Mouse (Mus musculus) ES-Bruce4 (cell line): Measurements from ENCODE around the gene Apoc1. TPM values are rescaled to one million over a fixed set of nuclear protein-coding genes. Genes with fewer than 3 reads are reported as not detected.
A peak's percentile ranks its signal among the peaks of the same experiment; 100 is the strongest.
"Not testable (repeated sequence)": the region's sequence is repeated elsewhere in the genome, so short reads cannot be mapped to it uniquely, and the experiment has no call there.

ENCODE experiments used
- H3K27ac ChIP-seq: 2 replicates; pipeline ENCODE4 v1.5.1; 2012; ENCODE audit warnings: low read length, inconsistent platforms; ENCODE audit not compliant: insufficient read depth
- H3K27me3 ChIP-seq: 2 replicates; pipeline ENCODE4 v1.6.1; 2012; ENCODE audit warnings: mild to moderate bottlenecking, low read length, inconsistent platforms; ENCODE audit not compliant: control insufficient read depth, poor library complexity, insufficient read depth, severe bottlenecking
- H3K36me3 ChIP-seq: 2 replicates; pipeline ENCODE4 v1.6.1; 2012; ENCODE audit warnings: inconsistent platforms, mild to moderate bottlenecking, low read length, moderate library complexity; ENCODE audit not compliant: control insufficient read depth, poor library complexity, insufficient read depth, severe bottlenecking
- H3K4me1 ChIP-seq: one replicate; pipeline ENCODE4 v1.8.1; 2011; ENCODE audit warnings: low read length; ENCODE audit not compliant: control insufficient read depth, insufficient read depth
- H3K4me3 ChIP-seq: 2 replicates; pipeline ENCODE4 v1.5.1; 2011; ENCODE audit warnings: low read depth, mild to moderate bottlenecking, low read length
- H3K9ac ChIP-seq: 2 replicates; pipeline ENCODE4 v1.6.1; 2012; ENCODE audit warnings: low read depth, mild to moderate bottlenecking, inconsistent platforms; ENCODE audit not compliant: poor library complexity, severe bottlenecking
- H3K9me3 ChIP-seq: replicated peaks from 2 replicates; pipeline ENCODE4 v1.6.1; 2012; ENCODE audit warnings: mild to moderate bottlenecking, low read length, inconsistent platforms; ENCODE audit not compliant: control insufficient read depth, poor library complexity, insufficient read depth, severe bottlenecking
- CTCF ChIP-seq: IDR thresholded peaks from one replicate; pipeline ENCODE4 v1.8.1; 2011; ENCODE audit warnings: low read depth, low read length
- EP300 ChIP-seq: IDR thresholded peaks from 2 replicates; pipeline ENCODE4 v1.6.1; 2011; ENCODE audit warnings: low read depth, low read length; ENCODE audit not compliant: insufficient read depth
- POLR2A ChIP-seq: IDR thresholded peaks from one replicate; pipeline ENCODE4 v1.8.1; 2011; ENCODE audit warnings: low read length; ENCODE audit not compliant: insufficient read depth
- polyA plus RNA-seq: library from polyadenylated mRNA; stranded (reverse); fragments of >200 nt; gene quantifications from 2 replicates; pipeline ENCODE4 v1.2.4, GENCODE M21; 2011; ENCODE audit warnings: low read depth; ENCODE audit not compliant: missing spikeins, insufficient read depth, insufficient read length

Apoc1 gene
- polyA plus RNA-seq, 1 experiment: 93.2 TPM

- peak overlapping the region; percentile 87 for H3K4me3 ChIP-seq
- peak overlapping the region; percentile 70 for H3K9ac ChIP-seq
- H3K36me3 ChIP-seq: no peaks in the 10 kb centered on the region
- TF ChIP-seq CTCF: no peak
- TF ChIP-seq EP300: no peak
- TF ChIP-seq POLR2A: no peak
- peaks cover 3% of the 10 kb centered on the region for H3K4me1 ChIP-seq
- no peaks in the 10 kb centered on the region for H3K9me3 ChIP-seq
- peak overlapping the region; percentile 84 for H3K27ac ChIP-seq
- H3K27me3 ChIP-seq: no peaks in the 10 kb centered on the region
Observed at GRCm38 (mm10) chr7:19690845-19691244, 1.6 kb downstream of the Apoc1 start.

DNA sequence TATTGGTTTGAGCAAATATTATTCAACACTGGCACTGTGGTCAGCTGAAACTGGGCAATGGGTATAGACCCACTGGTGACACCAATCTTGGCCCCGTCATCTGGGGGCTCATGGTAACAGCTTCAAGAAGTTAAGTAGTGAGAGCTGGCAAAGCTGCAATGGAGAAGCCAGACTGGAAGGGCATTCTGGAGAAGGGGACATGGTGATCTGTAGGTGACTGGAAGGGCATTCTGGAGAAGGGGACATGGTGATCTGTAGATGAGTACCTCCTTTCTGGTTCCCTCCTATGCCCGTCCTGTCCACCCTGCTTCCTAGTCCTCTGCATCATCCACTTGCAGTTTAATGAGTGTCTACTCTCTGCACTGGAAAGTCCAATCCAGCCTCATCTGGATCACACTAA lies 3.8 kb downstream of the Apoc1 start:
- Histone ChIP-seq H3K4me3 (no peak overlapping the region), H3K27ac (0 out of 2 replicates have a peak overlapping the region, but pooled peaks have one; percentile 13), H3K9ac (no peak overlapping the region), H3K27me3 (no peaks in the 10 kb centered on the region), H3K9me3 (no peaks in the 10 kb centered on the region), H3K4me1 (peaks cover 7% of the 10 kb centered on the region), H3K36me3 (no peaks in the 10 kb centered on the region)
- TF ChIP-seq CTCF (no peak), EP300 (no peak), POLR2A (no peak)

DNA sequence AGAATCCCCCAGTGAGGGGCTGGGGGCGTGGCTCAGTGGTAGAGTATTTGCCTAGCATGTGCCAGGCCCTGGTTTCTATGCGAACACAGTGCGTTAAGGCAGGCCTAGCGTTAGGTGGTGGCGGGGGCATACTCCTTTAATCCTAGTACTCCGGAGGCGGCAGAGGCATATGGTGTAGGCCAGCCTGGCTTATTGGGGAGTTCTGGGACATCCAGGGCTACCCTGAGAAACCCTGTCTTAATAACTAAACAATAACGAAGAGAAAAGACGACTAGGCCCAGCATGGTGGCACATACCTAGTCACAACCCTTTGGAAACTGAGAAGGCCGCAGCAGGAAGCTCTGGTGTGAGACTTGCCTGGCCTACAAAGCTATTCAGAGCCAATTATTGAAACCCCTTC lies 4.4 kb downstream of the Apoc1 start:
- Histone ChIP-seq H3K36me3 (no peaks in the 10 kb centered on the region), H3K4me3 (no peak overlapping the region), H3K4me1 (peaks cover 9% of the 10 kb centered on the region), H3K9me3 (no peaks in the 10 kb centered on the region), H3K9ac (no peak overlapping the region), H3K27me3 (no peaks in the 10 kb centered on the region), H3K27ac (peak overlapping the region; percentile 99)
- TF ChIP-seq CTCF (no peak), POLR2A (no peak), EP300 (no peak)

DNA sequence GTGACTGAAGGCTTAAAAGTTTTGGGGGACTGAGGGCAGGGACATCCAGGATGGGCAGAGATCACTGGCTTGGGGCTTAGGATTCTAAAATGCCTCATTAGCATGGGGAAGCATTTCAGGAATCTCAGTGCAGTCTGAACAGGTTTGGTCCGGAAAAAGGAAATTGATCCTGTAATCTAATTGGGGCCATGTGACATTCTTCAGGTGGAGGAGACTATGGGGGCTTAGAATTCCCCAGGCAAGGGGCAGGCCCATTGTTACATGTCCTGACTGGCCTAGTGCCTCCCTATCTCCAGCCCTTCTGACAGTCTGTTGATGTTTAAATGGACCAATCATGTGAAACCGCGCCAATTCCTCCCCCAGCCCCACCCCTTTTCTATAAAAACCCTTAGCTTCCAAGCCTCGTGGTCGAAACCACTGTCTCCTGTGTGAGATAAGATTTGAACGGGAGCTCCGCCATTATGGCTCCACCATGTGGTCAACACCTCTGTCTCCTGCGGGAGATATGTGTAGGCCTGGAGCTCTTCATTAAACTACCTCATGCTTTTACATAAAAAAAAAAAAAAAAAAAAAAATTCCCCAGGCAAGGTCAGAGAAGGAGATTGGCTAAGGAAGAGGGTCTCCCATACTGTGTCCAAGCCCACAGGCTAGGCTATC lies 5.4 kb downstream of the Apoc1 start:
- H3K27me3 ChIP-seq, H3K4me3 ChIP-seq, H3K4me1 ChIP-seq, H3K9me3 ChIP-seq, H3K36me3 ChIP-seq: not testable (repeated sequence)
- peak overlapping the region; percentile 15; the same call in 1 of the 2 replicates for H3K9ac ChIP-seq
- peak overlapping the region; percentile 99 for H3K27ac ChIP-seq

DNA sequence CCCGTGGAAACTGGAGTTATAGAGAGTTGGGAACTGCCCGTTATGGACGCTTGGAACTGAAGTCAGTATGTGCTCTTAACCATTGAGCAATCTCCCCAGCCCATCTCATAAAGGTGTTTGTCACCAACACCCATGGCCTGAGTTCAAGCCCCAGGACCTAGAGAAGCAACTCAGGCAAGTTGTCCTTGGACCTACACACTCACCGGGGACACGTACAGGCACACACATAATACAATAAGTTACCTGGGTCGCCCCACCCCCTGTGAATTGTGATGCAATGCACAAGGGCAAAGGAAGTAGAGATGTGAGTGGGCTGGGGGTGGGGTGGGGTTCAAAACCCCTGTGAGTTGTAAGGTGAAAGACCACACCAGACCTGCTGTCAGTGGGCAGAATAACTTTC lies 5.9 kb downstream of the Apoc1 start:
- peaks cover 10% of the 10 kb centered on the region for H3K4me1 ChIP-seq
- H3K4me3 ChIP-seq: no peak overlapping the region
- TF ChIP-seq POLR2A (peak; percentile 17), EP300 (peak; percentile 95), CTCF (no peak)
- H3K36me3 ChIP-seq: no peaks in the 10 kb centered on the region
- H3K27ac ChIP-seq: peak overlapping the region; percentile 99
- H3K9ac ChIP-seq: peak overlapping the region; percentile 15; the same call in 1 of the 2 replicates
- H3K9me3 ChIP-seq: no peaks in the 10 kb centered on the region
- H3K27me3 ChIP-seq: no peaks in the 10 kb centered on the region

DNA sequence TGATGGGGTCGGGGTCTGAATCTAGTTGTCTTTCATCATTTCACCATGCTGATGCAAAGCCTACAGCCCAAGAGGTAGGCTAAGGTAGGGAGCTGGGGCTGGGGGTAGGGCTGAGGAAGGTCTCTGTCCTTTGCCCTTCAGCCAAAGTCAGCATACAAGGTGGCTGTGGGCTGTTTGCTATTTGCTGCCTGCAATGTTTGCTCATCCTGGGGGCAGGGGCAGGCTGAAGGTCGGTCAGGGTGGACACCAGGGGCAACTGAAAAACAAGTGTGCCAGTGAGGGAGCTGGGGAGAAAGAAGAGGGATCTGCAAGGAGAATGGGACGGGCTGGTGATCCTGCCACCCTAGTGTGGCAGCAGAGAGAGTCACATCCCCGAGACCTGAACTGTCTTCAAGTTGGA lies 7.1 kb downstream of the Apoc1 start:
- no peak for TF ChIP-seq POLR2A
- peak; percentile 80 for TF ChIP-seq EP300
- TF ChIP-seq CTCF: no peak
- H3K36me3 ChIP-seq: no peaks in the 10 kb centered on the region
- no peaks in the 10 kb centered on the region for H3K9me3 ChIP-seq
- peak overlapping the region; percentile 99 for H3K27ac ChIP-seq
- no peaks in the 10 kb centered on the region for H3K27me3 ChIP-seq
- H3K4me3 ChIP-seq: no peak overlapping the region
- H3K4me1 ChIP-seq: peaks cover 10% of the 10 kb centered on the region
- 0 out of 2 replicates have a peak overlapping the region, but pooled peaks have one; percentile 8 for H3K9ac ChIP-seq
